Mouse (Mus musculus) CH12.LX (cell line): ENCODE results near the gene Atp2b4. TPM values are rescaled to one million over a fixed set of nuclear protein-coding genes. Genes with fewer than 3 reads are reported as not detected.
A peak's percentile ranks its signal among the peaks of the same experiment; 100 is the strongest.

Experiments used
- DNase-seq: peaks from one replicate; pipeline ENCODE4 v3.0.0-alpha.2; 2013; ENCODE audit errors: extremely low read depth
- H3K27ac ChIP-seq: 2 replicates; pipeline ENCODE4 v1.5.1; 2012; ENCODE audit warnings: low read depth, mild to moderate bottlenecking, control low read depth, moderate library complexity; ENCODE audit not compliant: insufficient read depth
- H3K27me3 ChIP-seq: replicated peaks from 2 replicates; pipeline ENCODE3; 2012; ENCODE audit warnings: inconsistent platforms
- H3K36me3 ChIP-seq, 2 experiments: replicated peaks in 1 of 2; 2 replicates each; pipeline versions ENCODE3 to v1.6.1; 2012; ENCODE audit warnings: inconsistent platforms in 1 of 2, low read length in 1 of 2, mild to moderate bottlenecking in 1 of 2, mixed read lengths in 1 of 2, moderate library complexity in 1 of 2; ENCODE audit not compliant: control insufficient read depth in 1 of 2, insufficient read depth in 1 of 2
- H3K4me1 ChIP-seq, 2 experiments: 2 replicates each; pipeline ENCODE4 v1.6.1; 2012; ENCODE audit warnings: inconsistent platforms in 1 of 2, moderate library complexity in 1 of 2; ENCODE audit not compliant: insufficient read depth in 2 of 2, control insufficient read depth in 1 of 2
- H3K4me2 ChIP-seq: 2 replicates; pipeline ENCODE4 v1.6.1; 2012; ENCODE audit warnings: low read depth, mild to moderate bottlenecking, control low read depth; ENCODE audit not compliant: poor library complexity, insufficient read depth, severe bottlenecking
- H3K4me3 ChIP-seq, 3 experiments: fragments of 150-350 bp in 1 of 3; sonication (generic) in 1 of 3; replicated peaks in 1 of 3; 2 replicates each; pipeline versions ENCODE3 to v1.5.1; 2011 to 2012; ENCODE audit warnings: low read depth in 2 of 3, low read length in 2 of 3, mild to moderate bottlenecking in 2 of 3, moderate library complexity in 2 of 3, control low read depth in 1 of 3, improper control_type of control experiment in 1 of 3, inconsistent platforms in 1 of 3, mixed read lengths in 1 of 3; ENCODE audit not compliant: poor library complexity in 1 of 3
- H3K79me2 ChIP-seq: replicated peaks from 2 replicates; pipeline ENCODE4 v1.6.1; 2012; ENCODE audit warnings: mild to moderate bottlenecking, moderate library complexity; ENCODE audit not compliant: control insufficient read depth, poor library complexity, insufficient read depth, severe bottlenecking; ENCODE audit errors: extremely low read depth
- H3K9ac ChIP-seq: 2 replicates; pipeline ENCODE4 v1.6.1; 2012; ENCODE audit warnings: low read depth, mild to moderate bottlenecking, control low read depth, moderate library complexity; ENCODE audit not compliant: insufficient read depth
- H3K9me3 ChIP-seq: replicated peaks from 2 replicates; pipeline ENCODE3; 2012; ENCODE audit warnings: low read length, inconsistent platforms, mixed read lengths
- BHLHE40 ChIP-seq: IDR thresholded peaks from 2 replicates; pipeline ENCODE4 v1.6.1; 2011; ENCODE audit warnings: mild to moderate bottlenecking, low read depth, low read length, improper control_type of control experiment
- CHD1 ChIP-seq: IDR thresholded peaks from 2 replicates; pipeline ENCODE4 v1.6.1; 2012; ENCODE audit warnings: low read depth, low read length, improper control_type of control experiment, inconsistent platforms
- CHD2 ChIP-seq: IDR thresholded peaks from 2 replicates; pipeline ENCODE4 v1.6.1; 2011; ENCODE audit warnings: low read length, improper control_type of control experiment
- EP300 ChIP-seq: IDR thresholded peaks from 2 replicates; pipeline ENCODE4 v1.6.1; 2011; ENCODE audit warnings: low read length, improper control_type of control experiment
- ETS1 ChIP-seq: conservative IDR thresholded peaks from 2 replicates; pipeline ENCODE4 v1.6.1; 2012; ENCODE audit warnings: low read depth, mild to moderate bottlenecking, inconsistent platforms, low read length, improper control_type of control experiment, moderate library complexity
- GABPA ChIP-seq: IDR thresholded peaks from 2 replicates; pipeline ENCODE4 v1.6.1; 2012; ENCODE audit warnings: low read depth, low read length, improper control_type of control experiment, inconsistent platforms; ENCODE audit not compliant: insufficient replicate concordance
- IRF4 ChIP-seq: IDR thresholded peaks from 2 replicates; pipeline ENCODE4 v1.6.1; 2014; ENCODE audit warnings: low read depth, mild to moderate bottlenecking, inconsistent platforms, low read length, improper control_type of control experiment
- JUN ChIP-seq: IDR thresholded peaks from 2 replicates; pipeline ENCODE4 v1.6.1; 2011; ENCODE audit warnings: low read depth, mild to moderate bottlenecking, low read length, improper control_type of control experiment, moderate library complexity; ENCODE audit not compliant: insufficient read depth
- JUND ChIP-seq: conservative IDR thresholded peaks from 2 replicates; pipeline ENCODE4 v1.6.1; 2011; ENCODE audit warnings: low read depth, low read length, improper control_type of control experiment
- KAT2A ChIP-seq: IDR thresholded peaks from 2 replicates; pipeline ENCODE4 v1.6.1; 2012; ENCODE audit warnings: low read length, improper control_type of control experiment, inconsistent platforms; ENCODE audit not compliant: insufficient replicate concordance
- MAX ChIP-seq: IDR thresholded peaks from 2 replicates; pipeline ENCODE4 v1.6.1; 2011; ENCODE audit warnings: low read length, improper control_type of control experiment
- MAZ ChIP-seq: IDR thresholded peaks from 2 replicates; pipeline ENCODE4 v1.6.1; 2012; ENCODE audit warnings: low read depth, mild to moderate bottlenecking, inconsistent platforms, low read length, improper control_type of control experiment, moderate library complexity
- MEF2A ChIP-seq: IDR thresholded peaks from 2 replicates; pipeline ENCODE4 v1.6.1; 2014; ENCODE audit warnings: low read depth, mild to moderate bottlenecking, inconsistent platforms, low read length, improper control_type of control experiment, borderline replicate concordance
- MYC ChIP-seq: IDR thresholded peaks from 2 replicates; pipeline ENCODE4 v1.6.1; 2011; ENCODE audit warnings: low read depth, mild to moderate bottlenecking, improper control_type of control experiment, low read length
- NELFE ChIP-seq: IDR thresholded peaks from 2 replicates; pipeline ENCODE4 v1.6.1; 2011; ENCODE audit warnings: low read depth, low read length, improper control_type of control experiment
- NRF1 ChIP-seq: IDR thresholded peaks from 2 replicates; pipeline ENCODE4 v1.6.1; 2014; ENCODE audit warnings: low read depth, mild to moderate bottlenecking, inconsistent platforms, low read length, improper control_type of control experiment, moderate library complexity
- PAX5 ChIP-seq: IDR thresholded peaks from 2 replicates; pipeline ENCODE4 v1.6.1; 2012; ENCODE audit warnings: low read length, inconsistent platforms, mixed read lengths
- POLR2A ChIP-seq: IDR thresholded peaks from 2 replicates; pipeline ENCODE4 v1.6.1; 2011; ENCODE audit warnings: low read depth, mild to moderate bottlenecking, improper control_type of control experiment, low read length
- POLR2AphosphoS2 ChIP-seq: IDR thresholded peaks from 2 replicates; pipeline ENCODE4 v1.6.1; 2011; ENCODE audit warnings: low read depth, low read length, improper control_type of control experiment
- RAD21 ChIP-seq: IDR thresholded peaks from 2 replicates; pipeline ENCODE4 v1.6.1; 2011; ENCODE audit warnings: low read depth, mild to moderate bottlenecking, low read length, improper control_type of control experiment, moderate library complexity
- RCOR1 ChIP-seq: conservative IDR thresholded peaks from 2 replicates; pipeline ENCODE4 v1.6.1; 2012; ENCODE audit warnings: low read depth, mild to moderate bottlenecking, inconsistent platforms, low read length, improper control_type of control experiment
- SIN3A ChIP-seq: IDR thresholded peaks from 2 replicates; pipeline ENCODE4 v1.6.1; 2012; ENCODE audit warnings: low read length, improper control_type of control experiment, inconsistent platforms
- TBP ChIP-seq: conservative IDR thresholded peaks from 2 replicates; pipeline ENCODE4 v1.6.1; 2011; ENCODE audit warnings: low read depth, low read length, improper control_type of control experiment
- TCF12 ChIP-seq: IDR thresholded peaks from 2 replicates; pipeline ENCODE4 v1.6.1; 2014; ENCODE audit warnings: low read depth, mild to moderate bottlenecking, inconsistent platforms, low read length, improper control_type of control experiment
- USF1 ChIP-seq: IDR thresholded peaks from 2 replicates; pipeline ENCODE4 v1.6.1; 2014; ENCODE audit warnings: low read depth, mild to moderate bottlenecking, inconsistent platforms, low read length, improper control_type of control experiment
- ZC3H11A ChIP-seq: IDR thresholded peaks from 2 replicates; pipeline ENCODE4 v1.6.1; 2012; ENCODE audit warnings: low read depth, mild to moderate bottlenecking, inconsistent platforms, low read length, improper control_type of control experiment
- ZKSCAN1 ChIP-seq: IDR thresholded peaks from 2 replicates; pipeline ENCODE4 v1.6.1; 2012; ENCODE audit warnings: low read depth, inconsistent platforms, low read length, improper control_type of control experiment, borderline replicate concordance
- ZMIZ1 ChIP-seq: IDR thresholded peaks from 2 replicates; pipeline ENCODE4 v1.6.1; 2012; ENCODE audit warnings: low read depth, mild to moderate bottlenecking, inconsistent platforms, low read length, improper control_type of control experiment
- ZNF384 ChIP-seq: IDR thresholded peaks from 2 replicates; pipeline ENCODE4 v1.6.1; 2012; ENCODE audit warnings: low read depth, low read length, improper control_type of control experiment, inconsistent platforms
- dilution Hi-C: fragments of 300-500 bp; cut with MboI; formaldehyde crosslinking; loops from 2 replicates; pipeline ENCODE4 v1.14.3; 2020; ENCODE audit warnings: low sequenced_read_pairs; ENCODE audit not compliant: extremely low pct_unique_long_range_greater_than_20kb, extremely low pct_ligation_motif_present
- in situ Hi-C: fragments of 300-500 bp; cut with MboI; formaldehyde crosslinking; loops from 3 replicates; pipeline ENCODE4 v1.14.3; 2019; ENCODE audit warnings: low sequenced_read_pairs, low pct_ligation_motif_present, low pct_unique_long_range_greater_than_20kb, mixed read lengths
- polyA plus RNA-seq: library from polyadenylated mRNA; unstranded; fragments of >175 nt; gene quantifications from 2 replicates; pipeline ENCODE4 v1.2.1, GENCODE M21; 2012; ENCODE audit warnings: low read depth; ENCODE audit not compliant: insufficient read length
- total RNA-seq, 2 experiments: library from RNA; depleted of rRNA; stranded (reverse); fragments of 300-350 nt in 1 of 2; fragments of >200 nt in 1 of 2; gene quantifications; 2 replicates each; pipeline ENCODE4 v1.2.3; 2012 to 2014

The Atp2b4 gene
- total RNA-seq (2012; rRNA removed) (15.9 and 17.5 TPM in 2 replicates), total RNA-seq (2014; rRNA removed) (5.8 and 6.9 TPM in 2 replicates), polyA plus RNA-seq (16.2 and 18.4 TPM in 2 replicates)

GRCm38 (mm10) chr1:133800948-133801393, at the start of gene Atp2b4:
Atp2b4 (minus strand) TSS chr1:133801041.
- Histone ChIP-seq H3K36me3 (peaks cover 0 to under 1% of the 10 kb centered on the region in 2 experiments), H3K79me2 (no peaks in the 10 kb centered on the region), H3K27me3 (peaks cover 18% of the 10 kb centered on the region), H3K9me3 (no peaks in the 10 kb centered on the region), H3K9ac (peak within 1 kb of the TSS; percentile 0; the same call in 1 of the 2 replicates), H3K4me3 (peak within 1 kb of the TSS; percentile 49 to 61 (median 60))
- dilution Hi-C loops = no loop called here
- TF ChIP-seq POLR2A (0 out of 2 replicates have a peak, but pooled peaks have one; percentile 33), USF1 (no peak), MAX (no peak), CHD1 (no peak), SIN3A (peak; percentile 31), JUN (no peak), RCOR1 (no peak), KAT2A (no peak), BHLHE40 (0 out of 2 replicates have a peak, but pooled peaks have one; percentile 8), NRF1 (no peak), CHD2 (no peak), ZMIZ1 (no peak), RAD21 (no peak; the same call in 1 of the 2 replicates), ZKSCAN1 (no peak), IRF4 (peak; percentile 18; the same call in 1 of the 2 replicates), POLR2AphosphoS2 (no peak), JUND (no peak), TCF12 (0 out of 2 replicates have a peak, but pooled peaks have one; percentile 10), ZC3H11A (no peak)
- TF ChIP-seq, all 38 proteins: peak for 5
- H3K27ac ChIP-seq = no peak within 1 kb of the TSS
- peak; percentile 86 for DNase-seq
- in situ Hi-C loops = no loop called here
- peak within 1 kb of the TSS; percentile 76 for H3K4me2 ChIP-seq
- peaks cover 12 to 37% of the 10 kb centered on the region in 2 experiments for H3K4me1 ChIP-seq

GRCm38 (mm10) chr1:133844734-133845133, 43.9 kb upstream of the Atp2b4 start:
- Histone ChIP-seq H3K4me1 (peaks cover 11 to 46% of the 10 kb centered on the region in 2 experiments), H3K27ac (no peak overlapping the region), H3K36me3 (no peaks in the 10 kb centered on the region), H3K4me3 (no peak overlapping the region), H3K27me3 (no peaks in the 10 kb centered on the region), H3K9me3 (peaks cover 3% of the 10 kb centered on the region), H3K4me2 (peak overlapping the region; percentile 32), H3K79me2 (no peaks in the 10 kb centered on the region), H3K9ac (no peak overlapping the region)
- dilution Hi-C loops = no loop called here
- in situ Hi-C loops = no loop called here
- DNase-seq = no peak
- TF ChIP-seq IRF4 (peak; percentile 32; the same call in 1 of the 2 replicates), ZMIZ1 (no peak), MAZ (no peak), USF1 (no peak), ZNF384 (no peak), ZKSCAN1 (no peak), PAX5 (no peak), KAT2A (0 out of 2 replicates have a peak, but pooled peaks have one; percentile 20), JUN (no peak), TBP (no peak), ETS1 (peak; percentile 38; the same call in 1 of the 2 replicates), NRF1 (no peak), SIN3A (no peak), JUND (no peak), TCF12 (no peak), NELFE (no peak), GABPA (no peak), RCOR1 (no peak), MEF2A (no peak), EP300 (0 out of 2 replicates have a peak, but pooled peaks have one; percentile 32), MYC (0 out of 2 replicates have a peak, but pooled peaks have one; percentile 16), RAD21 (no peak), POLR2AphosphoS2 (no peak)
